ENCODE assay signal across 8 mouse cellular contexts in genomic region chr1:74748643-74749271, GRCm38 (mm10). TPM values are rescaled to one million over a fixed set of nuclear protein-coding genes. Genes with fewer than 3 reads are reported as not detected.
DNase-seq lines count a peak whose midpoint lies in the region; ATAC-seq and TF ChIP-seq lines count a peak whose summit lies in the region.

Gene Prkag3 (minus strand): TSS chr1:74749221.

- H3K4me2 ChIP-seq in embryonic facial prominence, embryonic 15.5 days (replicated peaks), result peak within 1 kb of the TSS; percentile 54
- H3K4me2 ChIP-seq in heart, embryonic 13.5 days, result peak within 1 kb of the TSS; percentile 69
- peak within 1 kb of the TSS; percentile 46 for H3K4me2 ChIP-seq in kidney, postnatal 0 days (ENCODE audit: low read length)
- H3K4me2 ChIP-seq in lung, embryonic 14.5 days, result peak within 1 kb of the TSS; percentile 54

- H3K9me3 ChIP-seq in embryonic facial prominence, embryonic 15.5 days (replicated peaks), result no peaks in the 10 kb centered on the region
- H3K9me3 ChIP-seq in heart, embryonic 13.5 days, result no peaks in the 10 kb centered on the region
- H3K9me3 ChIP-seq in kidney, postnatal 0 days (replicated peaks; ENCODE audit: low read length), result no peaks in the 10 kb centered on the region
- no peaks in the 10 kb centered on the region for H3K9me3 ChIP-seq in lung, embryonic 14.5 days (ENCODE audit: low read depth, low read length)

- no peak within 1 kb of the TSS for H3K9ac ChIP-seq in embryonic facial prominence, embryonic 15.5 days
- peak within 1 kb of the TSS; percentile 78 for H3K9ac ChIP-seq in heart, embryonic 13.5 days
- H3K9ac ChIP-seq in kidney, postnatal 0 days (ENCODE audit: low read depth, low read length), result peak within 1 kb of the TSS; percentile 14; the same call in 1 of the 2 replicates
- H3K9ac ChIP-seq in lung, embryonic 14.5 days, result peak within 1 kb of the TSS; percentile 24; the same call in 1 of the 2 replicates

- H3K4me1 ChIP-seq in embryonic facial prominence, embryonic 15.5 days, result peaks cover 17% of the 10 kb centered on the region
- peaks cover 38% of the 10 kb centered on the region for H3K4me1 ChIP-seq in heart, embryonic 13.5 days
- H3K4me1 ChIP-seq in kidney, postnatal 0 days (replicated peaks; ENCODE audit: insufficient read depth, low read length), result 0 out of 2 replicates have a peak, but pooled peaks cover 6% of the 10 kb centered on the region
- H3K4me1 ChIP-seq in lung, embryonic 14.5 days (ENCODE audit: insufficient read depth), result no peaks in the 10 kb centered on the region
- H3K4me1 ChIP-seq in olfactory bulb, adult 2 months (ENCODE audit: control insufficient read depth, insufficient read depth, low read length), result peaks cover 9% of the 10 kb centered on the region

- H3K27me3 ChIP-seq in C2C12 (ENCODE audit: control insufficient read depth, insufficient read depth, insufficient read length), result no peaks in the 10 kb centered on the region
- H3K27me3 ChIP-seq in embryonic facial prominence, embryonic 15.5 days, result peaks cover 10% of the 10 kb centered on the region; the same call in 1 of the 2 replicates
- peaks cover 3% of the 10 kb centered on the region for H3K27me3 ChIP-seq in heart, embryonic 13.5 days (replicated peaks)
- no peaks in the 10 kb centered on the region for H3K27me3 ChIP-seq in kidney, postnatal 0 days (ENCODE audit: insufficient read depth, low read length)
- peaks cover 12% of the 10 kb centered on the region; the same call in 1 of the 2 replicates for H3K27me3 ChIP-seq in lung, embryonic 14.5 days (ENCODE audit: insufficient read depth, low read length)

- peak within 1 kb of the TSS; percentile 12 for H3ac ChIP-seq in C2C12 (ENCODE audit: control insufficient read depth, insufficient read length, low read depth)

- TF ChIP-seq CTCF in C2C12 (IDR thresholded peaks at IDR 0.05; ENCODE audit: control insufficient read depth, insufficient read depth, insufficient read length), result peak; percentile 60
- peak; percentile 66 for TF ChIP-seq CTCF in kidney, postnatal 0 days (IDR thresholded peaks at IDR 0.05; ENCODE audit: low read depth)
- peak; percentile 64 for TF ChIP-seq CTCF in lung, embryonic 14.5 days (IDR thresholded peaks at IDR 0.05; ENCODE audit: low read depth)
- TF ChIP-seq CTCF in olfactory bulb, adult 2 months (IDR thresholded peaks at IDR 0.05; ENCODE audit: insufficient read depth, low read depth, low read length), result peak; percentile 51

- no peaks in the 10 kb centered on the region for H3K79me2 ChIP-seq in C2C12 (ENCODE audit: control insufficient read depth, insufficient read depth)

- peak; percentile 67; the same call in 1 of the 2 replicates for ATAC-seq in embryonic facial prominence, embryonic 15.5 days (ENCODE audit: insufficient number of reproducible peaks, low FRiP score, low TSS enrichment, low read depth)
- ATAC-seq in heart, embryonic 13.5 days (ENCODE audit: extremely low read depth, insufficient number of reproducible peaks, low FRiP score, low TSS enrichment), result 0 out of 2 replicates have a peak, but pooled peaks have one; percentile 28
- ATAC-seq in kidney, postnatal 0 days (replicated peaks; ENCODE audit: low FRiP score, low read depth), result peak; percentile 55; the same call in 1 of the 2 replicates
- ATAC-seq in lung, embryonic 14.5 days (ENCODE audit: insufficient read depth), result peak; percentile 77
- ATAC-seq in activated CD4-positive, CD25-positive, alpha-beta regulatory T cell, adult 4 months, result no peak

- no peaks in the 10 kb centered on the region for H3K36me3 ChIP-seq in C2C12 (ENCODE audit: control insufficient read depth, insufficient read depth)
- no peaks in the 10 kb centered on the region for H3K36me3 ChIP-seq in embryonic facial prominence, embryonic 15.5 days
- no peaks in the 10 kb centered on the region for H3K36me3 ChIP-seq in heart, embryonic 13.5 days
- no peaks in the 10 kb centered on the region for H3K36me3 ChIP-seq in kidney, postnatal 0 days (ENCODE audit: insufficient read depth, low read length)
- H3K36me3 ChIP-seq in lung, embryonic 14.5 days (ENCODE audit: insufficient read depth), result no peaks in the 10 kb centered on the region

- no peaks in the 10 kb centered on the region for H3K79me3 ChIP-seq in C2C12 (ENCODE audit: low read depth)

- no peak within 1 kb of the TSS; the same call in 1 of the 2 replicates for H3K27ac ChIP-seq in embryonic facial prominence, embryonic 15.5 days (replicated peaks)
- H3K27ac ChIP-seq in heart, embryonic 13.5 days (replicated peaks), result peak within 1 kb of the TSS; percentile 88
- no peak within 1 kb of the TSS for H3K27ac ChIP-seq in kidney, postnatal 0 days
- H3K27ac ChIP-seq in lung, embryonic 14.5 days (ENCODE audit: low read depth), result no peak within 1 kb of the TSS
- H3K27ac ChIP-seq in olfactory bulb, adult 2 months (ENCODE audit: insufficient read depth, low read depth, low read length), result no peak within 1 kb of the TSS

- WGBS in embryonic facial prominence, embryonic 15.5 days, result 8% methylated on average over 30 of the region's 30 CpGs
- 6% methylated on average over 30 of the region's 30 CpGs for WGBS in heart, embryonic 13.5 days
- WGBS in kidney, postnatal 0 days, result 6% methylated on average over 30 of the region's 30 CpGs
- WGBS in lung, embryonic 14.5 days, result 8% methylated on average over 30 of the region's 30 CpGs
- 9% methylated on average over 30 of the region's 30 CpGs for WGBS in olfactory bulb, adult 2 months

- DNase-seq in adipocyte (ENCODE audit: low spot score), result peak; percentile 32
- DNase-seq in kidney, postnatal 0 days (ENCODE audit: low spot score), result peak; percentile 69
- DNase-seq in lung, embryonic 14.5 days, result peak; percentile 76

- peak within 1 kb of the TSS; percentile 3 for H3K4me3 ChIP-seq in C2C12 (ENCODE audit: insufficient read depth, poor library complexity, severe bottlenecking)
- peak within 1 kb of the TSS; percentile 30 for H3K4me3 ChIP-seq in embryonic facial prominence, embryonic 15.5 days (replicated peaks)
- peak within 1 kb of the TSS; percentile 51 for H3K4me3 ChIP-seq in heart, embryonic 13.5 days
- H3K4me3 ChIP-seq in kidney, postnatal 0 days (replicated peaks; ENCODE audit: low read depth, low read length), result no peak within 1 kb of the TSS
- H3K4me3 ChIP-seq in lung, embryonic 14.5 days (ENCODE audit: low read depth, low read length), result peak within 1 kb of the TSS; percentile 5; the same call in 1 of the 2 replicates
- peak within 1 kb of the TSS; percentile 24 for H3K4me3 ChIP-seq in olfactory bulb, adult 2 months (ENCODE audit: insufficient read depth, low read depth, low read length)

- TF ChIP-seq POLR2A in olfactory bulb, adult 2 months (IDR thresholded peaks at IDR 0.05; ENCODE audit: insufficient read depth, low read depth, low read length), result no peak

TF ChIP-seq in C2C12, 6 proteins besides CTCF, POLR2A, EP300 and RAD21:
- peak; percentile 40 for TF ChIP-seq MYOD1 (IDR thresholded peaks at IDR 0.05; ENCODE audit: control insufficient read depth, insufficient read length, low read depth)
- no peak for TF ChIP-seq FOSL1 (IDR thresholded peaks at IDR 0.05; ENCODE audit: insufficient read depth, low read length, poor library complexity, severe bottlenecking)

RNA-seq across cellular contexts. Expression of gene Prkag3, which starts in this region (rescaled TPM):
- polyA plus RNA-seq in C2C12 (2012; fragmentation: generic; extraction: Trizol), result 0.66 TPM
- 5.7 and 7.5 TPM in 2 replicates for polyA plus RNA-seq in embryonic facial prominence, embryonic 15.5 days (2015; fragmentation: Nextera tagmentation; extraction: Ambion mirVana)
- polyA plus RNA-seq in heart, embryonic 13.5 days (2015; fragmentation: Nextera tagmentation; extraction: Ambion mirVana), result 4.2 and 7.2 TPM in 2 replicates
- polyA plus RNA-seq in kidney, postnatal 0 days (2015; fragmentation: Nextera tagmentation; extraction: Ambion mirVana), result 0.07 and 0.27 TPM in 2 replicates
- polyA plus RNA-seq in lung, embryonic 14.5 days (2014; fragmentation: Nextera tagmentation; extraction: Ambion mirVana), result 0.12 and 0.29 TPM in 2 replicates
- polyA plus RNA-seq in olfactory bulb, adult 2 months (2012; ENCODE audit: insufficient read depth, insufficient read length, low replicate concordance, missing spikeins), result not detected in 2 replicates
- polyA plus RNA-seq in activated CD4-positive, CD25-positive, alpha-beta regulatory T cell, adult 4 months (2017; shearing (Covaris generic)), result not detected

Comparison
In these comparisons a context has a peak if more than half of its experiments do, and no peak if none do; other contexts are left out.
1. Peak in DNase-seq, ATAC-seq, H3K9ac ChIP-seq and H3K4me2 ChIP-seq in kidney, postnatal 0 days; RNA of the gene not detected or under 1 TPM.
2. Peak in DNase-seq, ATAC-seq, H3K4me3 ChIP-seq, H3K9ac ChIP-seq and H3K4me2 ChIP-seq in lung, embryonic 14.5 days; RNA of the gene not detected or under 1 TPM.